Mouse (Mus musculus) kidney, adult 8-10 months (tissue): ENCODE data around the gene Gcdh.
"Not testable (repeated sequence)": the region's sequence is repeated elsewhere in the genome, so short reads cannot be mapped to it uniquely, and the experiment has no call there.

Source experiments
- DNase-seq, 2 experiments: peaks; one replicate each; pipeline ENCODE4 v3.0.0; 2022

Gcdh gene

GRCm38 (mm10) chr8:84909949-84910348, 16.2 kb upstream of the Gcdh start:
- no peak for DNase-seq

GRCm38 (mm10) chr8:84909162-84909767, 15.5 kb upstream of the Gcdh start:
- DNase-seq = no peak

- peak; percentile 98 for DNase-seq
These were observed 14.9 kb upstream of the Gcdh start, which contains the start of gene Dnase2a for GRCm38 (mm10) chr8:84908421-84909161. Gene Dnase2a, plus strand, starts transcription at chr8:84908560.

- DNase-seq = not testable (repeated sequence)
These were observed 14.3 kb upstream of the Gcdh start for GRCm38 (mm10) chr8:84907979-84908378.

- no peak for DNase-seq
These were observed 13.8 kb upstream of the Gcdh start for GRCm38 (mm10) chr8:84907493-84907892.

GRCm38 (mm10) chr8:84907037-84907436, 13.3 kb upstream of the Gcdh start:
- no peak for DNase-seq

GRCm38 (mm10) chr8:84904351-84904750, 10.6 kb upstream of the Gcdh start:
- DNase-seq = no peak

- peak; percentile 92 to 97 for DNase-seq
These were observed 9.4 kb upstream of the Gcdh start for GRCm38 (mm10) chr8:84902920-84903661.

GRCm38 (mm10) chr8:84902367-84902919, 8.7 kb upstream of the Gcdh start:
- peak in 1 of 2 experiments; percentile 25 for DNase-seq

- DNase-seq = no peak
These were observed 8.0 kb upstream of the Gcdh start, which contains the start of gene Klf1 for GRCm38 (mm10) chr8:84901752-84902151. Gene Klf1, plus strand, starts transcription at chr8:84901928.

GRCm38 (mm10) chr8:84901071-84901470, 7.3 kb upstream of the Gcdh start:
- no peak for DNase-seq

- DNase-seq = no peak
These were observed 2.2 kb upstream of the Gcdh start for GRCm38 (mm10) chr8:84895963-84896362.

GRCm38 (mm10) chr8:84892993-84893708, 570 bp downstream of the Gcdh start:
- peak; percentile 71 to 79 for DNase-seq

GRCm38 (mm10) chr8:84889141-84889540, 4.6 kb downstream of the Gcdh start:
- no peak for DNase-seq

- DNase-seq = no peak
These were observed 5.4 kb downstream of the Gcdh start for GRCm38 (mm10) chr8:84888280-84888679.

- no peak for DNase-seq
These were observed 9.0 kb downstream of the Gcdh start for GRCm38 (mm10) chr8:84884728-84885127.

- DNase-seq = no peak
These were observed 14.8 kb downstream of the Gcdh start for GRCm38 (mm10) chr8:84878915-84879314.

GRCm38 (mm10) chr8:84877297-84878035, 16.3 kb downstream of the Gcdh start:
- DNase-seq = no peak

GRCm38 (mm10) chr8:84874339-84874738, 19.4 kb downstream of the Gcdh start:
- no peak for DNase-seq

- no peak for DNase-seq
These were observed 20.7 kb downstream of the Gcdh start for GRCm38 (mm10) chr8:84873016-84873415.

- peak; percentile 29 to 38 for DNase-seq
These were observed 21.3 kb downstream of the Gcdh start for GRCm38 (mm10) chr8:84872309-84872965.
